Mouse (Mus musculus) MEL (cell line): Measurements from ENCODE around the gene Brpf3. TPM values are rescaled to one million over a fixed set of nuclear protein-coding genes. Genes with fewer than 3 reads are reported as not detected.
A peak's percentile ranks its signal among the peaks of the same experiment; 100 is the strongest.

Experiments
- DNase-seq: peaks from one replicate; pipeline ENCODE4 v3.0.0; 2011; ENCODE audit warnings: low read depth, low spot score
- H3K27ac ChIP-seq: 2 replicates; pipeline ENCODE4 v1.5.1; 2012; ENCODE audit warnings: low read depth, mild to moderate bottlenecking, control low read depth, low read length, moderate library complexity; ENCODE audit not compliant: control insufficient read depth
- H3K27me3 ChIP-seq, 2 experiments: fragments of 150-350 bp in 1 of 2; sonication (generic) in 1 of 2; 2 replicates each; pipeline ENCODE4 v1.6.1; 2012; ENCODE audit warnings: low read length in 2 of 2, mild to moderate bottlenecking in 2 of 2, improper control_type of control experiment in 1 of 2, moderate library complexity in 1 of 2; ENCODE audit not compliant: insufficient read depth in 2 of 2, control insufficient read depth in 1 of 2
- H3K36me3 ChIP-seq, 2 experiments: 2 replicates each; pipeline ENCODE4 v1.6.1; 2012 to 2014; ENCODE audit warnings: low read length in 2 of 2, improper control_type of control experiment in 1 of 2, inconsistent platforms in 1 of 2, mild to moderate bottlenecking in 1 of 2; ENCODE audit not compliant: insufficient read depth in 2 of 2, control insufficient read depth in 1 of 2
- H3K4me1 ChIP-seq, 2 experiments: fragments of 150-350 bp in 1 of 2; sonication (generic) in 1 of 2; 2 replicates each; pipeline ENCODE4 v1.6.1; 2012; ENCODE audit warnings: low read length in 2 of 2, improper control_type of control experiment in 1 of 2, mild to moderate bottlenecking in 1 of 2; ENCODE audit not compliant: insufficient read depth in 2 of 2, control insufficient read depth in 1 of 2
- H3K4me3 ChIP-seq, 2 experiments: fragments of 150-350 bp in 1 of 2; sonication (generic) in 1 of 2; 2 replicates each; pipeline ENCODE4 v1.5.1; 2012; ENCODE audit warnings: low read depth in 2 of 2, low read length in 2 of 2, mild to moderate bottlenecking in 2 of 2, moderate library complexity in 2 of 2, control low read depth in 1 of 2, improper control_type of control experiment in 1 of 2; ENCODE audit not compliant: control insufficient read depth in 1 of 2, insufficient read depth in 1 of 2
- H3K79me2 ChIP-seq: 2 replicates; pipeline ENCODE4 v1.6.1; 2012; ENCODE audit warnings: mild to moderate bottlenecking, low read length, moderate library complexity; ENCODE audit not compliant: control insufficient read depth, poor library complexity, insufficient read depth
- H3K9ac ChIP-seq: 2 replicates; pipeline ENCODE4 v1.6.1; 2012; ENCODE audit warnings: low read depth, mild to moderate bottlenecking, control low read depth, low read length, moderate library complexity; ENCODE audit not compliant: control insufficient read depth, poor library complexity, severe bottlenecking
- H3K9me3 ChIP-seq: fragments of 150-350 bp; sonication (generic); replicated peaks from 2 replicates; pipeline ENCODE4 v1.6.1; 2012; ENCODE audit warnings: mild to moderate bottlenecking, low read length, improper control_type of control experiment, moderate library complexity; ENCODE audit not compliant: insufficient read depth
- BHLHE40 ChIP-seq: IDR thresholded peaks from 2 replicates; pipeline ENCODE4 v1.6.1; 2012; ENCODE audit warnings: low read depth, mild to moderate bottlenecking, inconsistent platforms, low read length, improper control_type of control experiment, borderline replicate concordance
- CHD2 ChIP-seq: IDR thresholded peaks from 2 replicates; pipeline ENCODE4 v1.6.1; 2011; ENCODE audit warnings: low read length, improper control_type of control experiment
- GABPA ChIP-seq: IDR thresholded peaks from 2 replicates; pipeline ENCODE4 v1.6.1; 2012; ENCODE audit warnings: low read depth, mild to moderate bottlenecking, inconsistent platforms, low read length, improper control_type of control experiment, moderate library complexity
- HCFC1 ChIP-seq: IDR thresholded peaks from 2 replicates; pipeline ENCODE4 v1.6.1; 2012; ENCODE audit warnings: low read depth, mild to moderate bottlenecking, inconsistent platforms, low read length, improper control_type of control experiment, moderate library complexity
- KAT2A ChIP-seq: conservative IDR thresholded peaks from 2 replicates; pipeline ENCODE4 v1.6.1; 2012; ENCODE audit warnings: low read depth, low read length, improper control_type of control experiment, inconsistent platforms
- MAX ChIP-seq: IDR thresholded peaks from 2 replicates; pipeline ENCODE4 v1.6.1; 2011; ENCODE audit warnings: low read length, improper control_type of control experiment
- MXI1 ChIP-seq: IDR thresholded peaks from 2 replicates; pipeline ENCODE4 v1.6.1; 2011; ENCODE audit warnings: mild to moderate bottlenecking, low read depth, low read length, improper control_type of control experiment
- MYB ChIP-seq: IDR thresholded peaks from 2 replicates; pipeline ENCODE4 v1.6.1; 2011; ENCODE audit warnings: mild to moderate bottlenecking, low read depth, low read length, improper control_type of control experiment
- MYC ChIP-seq: IDR thresholded peaks from 2 replicates; pipeline ENCODE4 v1.6.1; 2011; ENCODE audit warnings: low read depth, mild to moderate bottlenecking, low read length, improper control_type of control experiment, moderate library complexity
- NRF1 ChIP-seq: IDR thresholded peaks from 2 replicates; pipeline ENCODE4 v1.6.1; 2014; ENCODE audit warnings: low read depth, mild to moderate bottlenecking, inconsistent platforms, low read length, improper control_type of control experiment, moderate library complexity; ENCODE audit not compliant: poor library complexity, insufficient read depth, severe bottlenecking
- POLR2AphosphoS5 ChIP-seq: IDR thresholded peaks from 2 replicates; pipeline ENCODE4 v1.6.1; 2012; ENCODE audit warnings: low read depth, borderline replicate concordance, mild to moderate bottlenecking, inconsistent platforms, low read length, moderate library complexity, mixed read lengths
- RCOR1 ChIP-seq: IDR thresholded peaks from 2 replicates; pipeline ENCODE4 v1.6.1; 2012; ENCODE audit warnings: low read depth, mild to moderate bottlenecking, inconsistent platforms, low read length, improper control_type of control experiment
- SIN3A ChIP-seq: IDR thresholded peaks from 2 replicates; pipeline ENCODE4 v1.6.1; 2012; ENCODE audit warnings: low read length, improper control_type of control experiment, inconsistent platforms
- TAL1 ChIP-seq: IDR thresholded peaks from 2 replicates; pipeline ENCODE4 v1.6.1; 2012; ENCODE audit warnings: mild to moderate bottlenecking, inconsistent platforms, low read length, moderate library complexity, mixed read lengths
- UBTF ChIP-seq: IDR thresholded peaks from 2 replicates; pipeline ENCODE4 v1.6.1; 2012; ENCODE audit warnings: low read depth, mild to moderate bottlenecking, inconsistent platforms, low read length, improper control_type of control experiment, moderate library complexity, borderline replicate concordance; ENCODE audit not compliant: insufficient read depth
- USF2 ChIP-seq, 2 experiments: IDR thresholded peaks; 2 replicates each; pipeline ENCODE4 v1.6.1; 2011 to 2012; ENCODE audit warnings: improper control_type of control experiment in 2 of 2, low read length in 2 of 2, borderline replicate concordance in 1 of 2, inconsistent platforms in 1 of 2, low read depth in 1 of 2, mild to moderate bottlenecking in 1 of 2; ENCODE audit not compliant: insufficient read depth in 1 of 2
- ZC3H11A ChIP-seq: IDR thresholded peaks from 2 replicates; pipeline ENCODE4 v1.6.1; 2012; ENCODE audit warnings: low read depth, mild to moderate bottlenecking, inconsistent platforms, low read length, improper control_type of control experiment
- ZNF384 ChIP-seq: IDR thresholded peaks from 2 replicates; pipeline ENCODE4 v1.6.1; 2012; ENCODE audit warnings: low read depth, mild to moderate bottlenecking, inconsistent platforms, low read length, improper control_type of control experiment
- polyA plus RNA-seq, 2 experiments: library from polyadenylated mRNA; stranded (reverse) in 1 of 2; unstranded in 1 of 2; fragments of >175 nt in 1 of 2; fragments of >200 nt in 1 of 2; gene quantifications; 2 replicates each; pipeline versions ENCODE4 v1.2.1 to v1.2.4; 2012; ENCODE audit warnings: low replicate concordance in 2 of 2, low read depth in 1 of 2; ENCODE audit not compliant: insufficient read length in 2 of 2, insufficient read depth in 1 of 2, missing spikeins in 1 of 2
- total RNA-seq: library from RNA; depleted of rRNA; stranded (reverse); fragments of 300-350 nt; gene quantifications from 2 replicates; pipeline ENCODE4 v1.2.3, GENCODE M21; 2012

Brpf3 gene
- total and polyA plus RNA-seq, 3 experiments: 1.7 to 23.7 TPM; not detected in 1

DNA sequence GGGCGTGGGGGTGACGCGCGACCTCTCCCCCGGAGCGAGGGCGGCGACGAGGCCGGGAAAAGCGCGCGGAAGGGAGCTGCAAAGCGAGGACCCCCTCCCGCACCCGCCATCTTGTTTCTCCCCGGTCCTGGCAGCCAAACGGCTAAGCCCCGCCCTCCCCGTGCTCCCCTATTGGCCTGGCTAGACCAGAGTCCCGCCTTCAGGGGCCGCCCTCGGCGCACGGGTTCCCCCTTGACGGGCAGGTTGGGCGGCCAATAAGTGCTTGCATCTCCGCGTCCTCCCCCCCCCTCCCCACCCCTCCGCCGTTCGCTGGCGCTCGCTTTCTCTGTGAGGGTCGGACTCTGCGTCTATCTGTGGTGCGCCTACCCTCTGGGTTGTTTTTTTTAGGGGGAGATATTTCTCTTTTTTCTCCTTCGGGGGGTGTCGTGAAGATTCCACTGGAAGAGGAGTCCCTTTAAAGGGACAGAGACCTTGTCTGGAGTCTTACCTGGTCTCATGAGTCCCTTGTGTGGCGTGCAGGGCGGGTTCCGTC is 650 bp downstream of the Brpf3 start (continued):
- TF ChIP-seq HCFC1 (peak; percentile 67), MYC (no peak)

GRCm38 (mm10) chr17:28802006-28802481 is 1.2 kb downstream of the Brpf3 start:
- no peaks in the 10 kb centered on the region for H3K9me3 ChIP-seq
- H3K27me3 ChIP-seq: no peaks in the 10 kb centered on the region
- peaks cover 0 to 46% of the 10 kb centered on the region in 2 experiments; a peak in 2 of 4 replicates for H3K36me3 ChIP-seq
- TF ChIP-seq MYB (no peak), ZC3H11A (no peak), USF2 (IDR thresholded peaks at IDR 0.05; ENCODE audit: borderline replicate concordance in 1 of 2, insufficient read depth in 1 of 2, low read depth in 1 of 2, low read length in 2 of 2) (no peak), RCOR1 (no peak), CHD2 (no peak), NRF1 (no peak), MYC (no peak), TAL1 (no peak), MXI1 (0 out of 2 replicates have a peak, but pooled peaks have one; percentile 3), MAX (no peak), KAT2A (no peak), ZNF384 (0 out of 2 replicates have a peak, but pooled peaks have one; percentile 4), SIN3A (0 out of 2 replicates have a peak, but pooled peaks have one; percentile 15), UBTF (no peak), BHLHE40 (no peak), POLR2AphosphoS5 (no peak), GABPA (no peak)
- H3K4me3 ChIP-seq: peak overlapping the region; percentile 91 to 93
- H3K9ac ChIP-seq: peak overlapping the region; percentile 92
- DNase-seq: peak; percentile 69
- H3K4me1 ChIP-seq: peaks cover 25 to 30% of the 10 kb centered on the region in 2 experiments
- peak overlapping the region; percentile 58 for H3K27ac ChIP-seq
- H3K79me2 ChIP-seq: peaks cover 11% of the 10 kb centered on the region
